Mouse (Mus musculus): Measurements from ENCODE around the gene Pbx1.

DNA sequence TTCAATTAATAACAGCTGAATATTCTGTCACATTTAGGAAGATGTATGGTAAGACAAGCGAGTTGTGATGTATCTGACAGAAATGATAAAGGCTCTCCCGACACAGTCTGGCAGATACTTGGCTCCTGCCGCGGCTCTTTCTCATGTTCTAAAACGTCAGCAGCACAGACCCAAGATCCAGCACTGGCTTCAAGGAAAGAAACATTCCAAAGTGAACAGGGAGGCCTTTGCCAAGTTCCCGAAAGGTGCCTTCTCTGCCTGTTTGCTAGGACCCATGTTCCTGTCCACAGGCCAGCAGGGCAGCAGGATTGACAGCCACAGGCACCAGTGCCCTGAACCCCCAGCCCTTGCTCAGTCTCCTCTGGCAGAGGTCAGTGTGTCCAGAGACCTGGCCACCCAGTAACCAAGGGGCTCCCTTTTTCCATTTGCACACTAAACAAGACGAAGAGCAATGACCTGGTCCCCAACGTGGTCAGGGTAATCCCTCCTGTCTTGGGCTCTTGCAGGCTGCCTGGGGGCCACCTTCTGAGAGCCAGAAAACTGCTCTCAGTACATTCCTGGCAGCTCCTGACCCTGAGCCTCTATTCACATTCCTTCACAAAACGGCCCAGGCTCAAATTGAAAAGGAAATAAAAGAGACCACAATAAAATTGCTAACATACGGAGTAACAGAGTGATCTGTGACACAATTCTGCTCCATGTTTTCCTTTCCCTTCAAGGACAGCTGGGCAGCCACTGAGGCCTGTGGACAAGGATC, 184.9 kb downstream of the Pbx1 start:
- no peak for TF ChIP-seq POLR2A (IDR thresholded peaks at IDR 0.05; ENCODE audit: borderline replicate concordance, extremely low read depth, insufficient read depth, insufficient read length, poor library complexity, severe bottlenecking)
- TF ChIP-seq CTCF (IDR thresholded peaks at IDR 0.05; ENCODE audit: borderline replicate concordance, extremely low read depth, insufficient read depth, insufficient read length), result no peak

Measured in brain, embryonic 14.5 days (tissue).